Mouse (Mus musculus) heart, adult 9 months (tissue): ENCODE results near the gene 1700021F07Rik.

Source experiments
- DNase-seq, 2 experiments: peaks; one replicate each; pipeline ENCODE4 v3.0.0; 2022; ENCODE audit warnings: low spot score in 2 of 2

The 1700021F07Rik gene

GRCm38 (mm10) chr2:173522376-173522775 lies at the start of gene 1700021F07Rik:
TSS of gene 1700021F07Rik (plus strand) at chr2:173522586.
- no peak for DNase-seq

- DNase-seq = no peak
Measured at GRCm38 (mm10) chr2:173473233-173473632, 49.2 kb upstream of the 1700021F07Rik start.

DNA sequence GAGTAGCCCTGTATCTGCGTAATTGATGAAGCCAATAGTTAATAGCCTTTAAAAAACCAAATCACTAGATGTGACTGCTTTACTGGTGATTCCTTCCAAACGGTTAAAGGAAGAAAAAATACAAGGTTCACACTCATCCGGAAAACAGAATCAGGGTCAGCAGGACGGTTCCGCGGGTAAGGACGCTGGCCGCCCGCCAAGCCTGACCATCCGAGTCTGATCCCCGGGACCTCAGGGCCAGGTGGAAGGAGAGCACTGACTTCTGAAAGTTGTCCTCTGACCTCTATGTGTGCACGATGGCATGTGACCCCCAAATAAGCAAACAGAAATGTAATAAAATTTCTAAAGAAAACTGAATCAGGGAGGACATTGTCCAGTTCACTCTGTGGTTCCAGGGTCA lies 43.3 kb upstream of the 1700021F07Rik start:
- DNase-seq = no peak

GRCm38 (mm10) chr2:173484486-173484885 lies 37.9 kb upstream of the 1700021F07Rik start:
- no peak for DNase-seq

GRCm38 (mm10) chr2:173499612-173500011 lies 22.8 kb upstream of the 1700021F07Rik start:
- no peak for DNase-seq

- no peak for DNase-seq
Measured at GRCm38 (mm10) chr2:173513977-173514376, 8.4 kb upstream of the 1700021F07Rik start.

DNA sequence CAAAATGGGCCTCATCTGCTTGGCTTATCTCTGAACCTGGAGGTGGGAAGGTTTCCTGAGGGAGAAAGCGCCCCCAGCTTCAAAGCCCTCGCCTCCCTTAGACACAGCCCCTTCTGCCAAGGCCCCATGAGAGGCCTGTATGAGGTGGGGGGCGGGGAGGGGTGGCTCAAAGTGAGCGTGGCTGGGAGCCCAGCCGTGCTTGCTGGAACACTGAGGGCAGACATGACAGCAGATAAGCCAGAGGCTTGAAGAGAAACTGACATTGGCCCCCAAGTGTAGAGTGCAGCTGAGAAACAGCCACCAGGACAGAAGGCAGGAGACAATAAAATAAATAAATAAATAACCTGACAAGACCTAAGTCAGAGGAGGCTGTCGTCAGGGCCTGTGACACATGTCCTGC lies 7.2 kb upstream of the 1700021F07Rik start:
- no peak for DNase-seq

GRCm38 (mm10) chr2:173516150-173516855 lies 6.1 kb upstream of the 1700021F07Rik start:
- no peak for DNase-seq

GRCm38 (mm10) chr2:173528493-173528892 lies 6.1 kb downstream of the 1700021F07Rik start:
- no peak for DNase-seq

- DNase-seq = no peak
Measured at GRCm38 (mm10) chr2:173532711-173533462, 10.5 kb downstream of the 1700021F07Rik start.

GRCm38 (mm10) chr2:173534581-173534980 lies 12.2 kb downstream of the 1700021F07Rik start:
- DNase-seq = no peak

DNA sequence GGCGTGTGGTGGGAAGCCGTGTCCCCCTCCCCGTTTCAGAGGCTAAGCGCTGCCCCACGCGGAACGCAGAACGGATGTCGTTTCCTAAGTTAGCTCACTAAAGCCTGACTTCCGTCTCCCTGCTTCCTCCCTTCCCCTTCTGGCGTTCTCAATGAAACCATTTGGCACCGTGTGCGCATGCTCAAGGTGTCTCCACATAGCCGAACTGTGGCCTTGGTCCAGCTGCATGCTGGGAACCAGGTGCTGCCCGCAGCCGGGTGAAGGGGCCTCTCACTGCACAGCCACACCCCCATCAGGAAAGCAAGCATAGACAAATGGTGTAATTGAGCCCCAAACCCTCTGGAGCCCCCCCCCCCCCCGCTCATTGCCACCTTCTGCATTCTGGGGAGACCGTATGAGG lies 13.0 kb downstream of the 1700021F07Rik start:
- no peak for DNase-seq

- no peak for DNase-seq
Measured at GRCm38 (mm10) chr2:173535886-173536285, 13.5 kb downstream of the 1700021F07Rik start.

GRCm38 (mm10) chr2:173539781-173540180 lies 17.4 kb downstream of the 1700021F07Rik start:
- no peak for DNase-seq

- DNase-seq = no peak
Measured at GRCm38 (mm10) chr2:173541748-173542147, 19.4 kb downstream of the 1700021F07Rik start.

GRCm38 (mm10) chr2:173542716-173543115 lies 20.3 kb downstream of the 1700021F07Rik start:
- DNase-seq = no peak

DNA sequence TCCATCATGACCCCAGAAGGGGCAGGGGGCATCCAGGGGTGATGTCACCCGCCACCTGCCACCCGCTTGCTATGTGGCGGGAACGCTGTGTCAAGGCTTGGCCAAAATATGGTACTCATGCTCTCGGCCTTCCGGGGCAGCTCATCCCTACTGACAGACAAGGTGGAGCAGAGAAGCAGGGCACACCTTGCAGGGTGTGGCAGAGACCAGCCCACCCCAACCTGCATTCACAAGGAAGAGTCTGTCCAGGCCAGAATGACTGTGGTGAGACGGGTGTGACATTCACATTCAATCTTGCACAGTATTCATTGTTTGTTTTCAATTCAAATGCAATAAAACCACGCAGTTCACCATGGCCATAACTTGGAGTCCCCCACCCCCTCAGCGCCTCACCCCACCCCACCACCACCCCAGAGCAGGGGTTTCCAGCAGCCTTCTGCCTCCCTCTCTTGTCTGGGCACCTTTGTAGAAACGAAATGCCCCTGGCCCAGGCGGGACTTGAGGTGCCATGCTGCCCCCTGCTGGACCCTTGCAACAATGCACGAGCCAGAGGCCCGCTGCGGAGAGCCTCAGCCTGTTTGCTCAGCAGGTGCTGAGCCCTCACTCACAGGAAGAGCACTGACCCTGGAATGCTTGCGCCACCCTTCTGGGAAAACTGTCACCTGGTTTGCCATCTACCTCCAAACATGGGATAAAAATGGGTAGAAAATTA lies 23.8 kb downstream of the 1700021F07Rik start:
- DNase-seq = peak; percentile 35 to 65

GRCm38 (mm10) chr2:173549236-173549635 lies 26.9 kb downstream of the 1700021F07Rik start:
- no peak for DNase-seq

GRCm38 (mm10) chr2:173550681-173551080 lies 28.3 kb downstream of the 1700021F07Rik start:
- peak; percentile 27 to 40 for DNase-seq

DNA sequence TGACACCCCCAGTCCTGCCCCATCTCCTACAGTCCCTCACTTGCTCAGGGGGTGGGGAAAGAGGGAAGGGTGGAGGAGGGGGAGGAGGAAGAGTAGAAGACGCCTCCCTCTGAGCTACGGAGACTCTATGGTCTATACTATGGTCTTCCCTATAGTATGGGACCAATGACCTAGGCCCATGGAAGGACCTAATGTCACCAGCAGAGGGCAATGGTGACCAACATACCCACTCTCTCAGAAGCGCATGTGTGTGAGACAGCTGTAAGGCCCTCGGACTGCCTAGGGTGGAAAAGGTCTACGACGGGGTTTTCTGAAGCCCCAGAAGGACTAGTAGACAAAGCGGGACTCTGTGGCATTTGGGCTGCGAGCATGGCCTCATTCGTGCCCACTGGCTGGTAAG lies 31.5 kb downstream of the 1700021F07Rik start:
- DNase-seq = no peak

DNA sequence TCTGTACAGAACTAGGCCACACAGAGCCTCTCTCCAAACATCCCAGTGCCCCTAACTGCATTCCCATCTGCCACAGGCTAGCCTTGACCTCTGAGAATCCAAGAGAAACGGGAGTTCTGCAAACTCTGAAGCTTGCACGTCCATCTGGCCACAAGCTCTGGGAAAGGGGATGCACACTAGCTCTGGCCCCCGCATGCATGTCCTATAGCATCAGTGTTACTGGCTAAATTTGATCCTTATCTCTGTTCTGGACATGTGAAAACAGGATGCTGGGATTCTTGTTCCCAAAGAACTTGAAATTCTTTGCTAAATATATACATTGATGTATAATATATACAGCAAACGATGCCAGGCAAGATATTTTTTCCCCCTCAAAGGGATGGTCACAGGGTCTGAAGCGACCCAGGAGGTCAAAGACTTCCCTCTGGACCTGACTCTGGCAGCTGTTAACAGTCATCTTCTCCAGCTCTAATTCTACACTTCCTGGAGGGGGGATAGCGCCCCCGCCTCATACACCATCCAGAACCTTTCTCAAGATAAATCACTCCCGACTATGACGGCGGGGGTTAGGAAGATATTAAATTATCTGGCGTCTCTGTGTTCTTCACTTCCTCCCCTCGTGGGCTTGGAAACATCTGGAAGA lies 36.5 kb downstream of the 1700021F07Rik start:
- DNase-seq = no peak
